Mouse (Mus musculus) kidney, adult 2 months (tissue): ENCODE results near the gene Pik3c2g. TPM values are rescaled to one million over a fixed set of nuclear protein-coding genes. Genes with fewer than 3 reads are reported as not detected.

Source experiments
- DNase-seq: peaks from one replicate; pipeline ENCODE4 v3.0.0; 2021
- H3K27ac ChIP-seq: fragments of 200-500 bp; 2 replicates; pipeline ENCODE4 v1.5.1; 2012; ENCODE audit warnings: low read depth, low read length, control low read depth, inconsistent platforms; ENCODE audit not compliant: insufficient read depth
- H3K27me3 ChIP-seq: fragments of 200-500 bp; replicated peaks from 2 replicates; pipeline ENCODE4 v1.6.1; 2012; ENCODE audit warnings: mild to moderate bottlenecking, moderate library complexity, low read length, inconsistent platforms; ENCODE audit not compliant: control insufficient read depth, insufficient read depth
- H3K36me3 ChIP-seq: fragments of 200-500 bp; 2 replicates; pipeline ENCODE4 v1.6.1; 2012; ENCODE audit warnings: mild to moderate bottlenecking, moderate library complexity, low read length, inconsistent platforms; ENCODE audit not compliant: control insufficient read depth, insufficient read depth
- H3K4me1 ChIP-seq: fragments of 200-500 bp; 2 replicates; pipeline ENCODE4 v1.6.1; 2011; ENCODE audit warnings: low read length; ENCODE audit not compliant: control insufficient read depth, insufficient read depth
- H3K4me3 ChIP-seq: fragments of 200-500 bp; 2 replicates; pipeline ENCODE4 v1.5.1; 2011; ENCODE audit warnings: mild to moderate bottlenecking, low read depth, low read length, control low read depth; ENCODE audit not compliant: insufficient read depth
- CTCF ChIP-seq: fragments of 200-500 bp; conservative IDR thresholded peaks from 2 replicates; pipeline ENCODE4 v1.5.1; 2011; ENCODE audit warnings: low read depth, mild to moderate bottlenecking, control low read depth, low read length, moderate library complexity, mixed read lengths; ENCODE audit not compliant: insufficient read depth, insufficient read length
- POLR2A ChIP-seq: fragments of 200-500 bp; IDR thresholded peaks from one replicate; pipeline ENCODE4 v1.6.1; 2011; ENCODE audit warnings: low read depth, low read length, control low read depth
- WGBS: fragments of 180-500 bp; shearing (Covaris S2); methylation state at CpG from one replicate; pipeline ENCODE4 v1.1.7; 2018; 5-methylcytosine and 5-hydroxymethylcytosine counted together
- polyA plus RNA-seq: library from polyadenylated mRNA; depleted of rRNA; stranded (reverse); fragments of >200 nt; gene quantifications from 2 replicates; pipeline ENCODE4 v1.2.3, GENCODE M21; 2012; rRNA removed

Gene Pik3c2g
- polyA plus RNA-seq, 1 experiment, result 11.8 TPM

DNA sequence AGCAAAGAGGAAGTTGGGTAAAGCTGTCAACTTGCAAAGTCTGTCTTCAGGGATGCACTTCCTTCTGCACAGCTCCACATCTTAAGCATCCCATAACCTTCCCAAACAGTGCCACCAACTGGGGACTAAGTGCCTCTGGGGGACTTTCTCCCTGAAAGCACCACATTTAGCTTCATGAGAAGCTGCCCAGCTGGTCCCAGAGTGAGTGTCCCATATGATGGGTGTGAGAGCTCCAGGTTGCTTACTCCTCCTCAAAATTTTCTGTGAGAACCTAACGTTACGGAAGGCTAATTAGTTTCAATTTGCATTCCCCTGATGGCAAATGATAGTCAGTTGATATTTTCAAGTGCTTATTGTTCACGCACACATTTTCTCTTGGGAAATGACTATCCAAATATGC lies 397.0 kb downstream of the Pik3c2g start:
- WGBS, result 88% methylated on average over 3 of the region's 3 CpGs
- TF ChIP-seq CTCF (no peak), POLR2A (no peak)
- no peak for DNase-seq
- Histone ChIP-seq H3K27ac (no peak overlapping the region), H3K4me3 (no peak overlapping the region), H3K36me3 (no peaks in the 10 kb centered on the region), H3K27me3 (no peaks in the 10 kb centered on the region), H3K4me1 (no peaks in the 10 kb centered on the region)

DNA sequence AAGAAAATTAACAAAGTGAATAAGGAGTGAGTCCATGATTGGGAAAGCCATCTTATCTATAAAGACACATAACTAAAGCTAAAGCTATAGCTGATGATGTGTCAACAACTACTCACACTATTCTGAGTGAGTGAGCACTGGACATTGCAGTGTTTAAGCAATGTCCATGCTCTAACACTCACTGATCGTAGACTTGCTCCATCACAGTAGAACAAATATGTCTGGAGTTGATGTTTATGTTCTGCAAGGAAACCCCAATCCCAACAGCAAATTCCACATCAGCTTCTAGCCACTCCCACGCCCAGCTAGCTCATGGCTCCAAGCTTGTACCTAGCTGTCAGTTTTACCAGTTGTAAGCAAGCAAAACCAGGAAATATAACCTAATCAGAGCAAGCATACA lies 399.5 kb downstream of the Pik3c2g start:
- DNase-seq, result no peak
- no peak overlapping the region for H3K27ac ChIP-seq
- TF ChIP-seq POLR2A (no peak), CTCF (no peak)
- no peaks in the 10 kb centered on the region for H3K4me1 ChIP-seq
- H3K27me3 ChIP-seq, result no peaks in the 10 kb centered on the region
- whole genome bisulfite sequencing, result 69% methylated on average over 2 of the region's 2 CpGs
- H3K4me3 ChIP-seq, result no peak overlapping the region
- no peaks in the 10 kb centered on the region for H3K36me3 ChIP-seq

DNA sequence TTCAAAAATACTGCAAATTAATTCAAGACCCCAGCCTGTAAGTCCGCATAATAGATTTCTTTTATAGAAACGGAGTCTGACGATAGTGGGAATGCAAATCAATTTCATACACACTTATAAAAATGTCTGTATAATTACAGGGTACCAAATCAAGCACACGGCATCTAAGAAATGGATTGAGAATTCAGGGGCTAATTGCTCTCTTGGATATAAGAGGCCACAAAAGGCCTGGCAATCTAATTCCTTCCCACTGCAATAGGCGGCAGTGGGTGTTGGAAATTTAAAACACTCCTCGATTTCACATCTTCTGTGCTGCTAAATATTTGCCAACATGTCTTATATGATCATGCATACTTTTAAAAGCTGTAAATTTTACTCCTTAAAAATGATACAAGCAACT lies 402.1 kb downstream of the Pik3c2g start:
- H3K4me1 ChIP-seq, result no peaks in the 10 kb centered on the region
- H3K36me3 ChIP-seq, result no peaks in the 10 kb centered on the region
- DNase-seq, result no peak
- WGBS, result 93% methylated on average over 6 of the region's 6 CpGs
- TF ChIP-seq POLR2A (no peak), CTCF (no peak)
- H3K27ac ChIP-seq, result no peak overlapping the region
- no peaks in the 10 kb centered on the region for H3K27me3 ChIP-seq
- no peak overlapping the region for H3K4me3 ChIP-seq

DNA sequence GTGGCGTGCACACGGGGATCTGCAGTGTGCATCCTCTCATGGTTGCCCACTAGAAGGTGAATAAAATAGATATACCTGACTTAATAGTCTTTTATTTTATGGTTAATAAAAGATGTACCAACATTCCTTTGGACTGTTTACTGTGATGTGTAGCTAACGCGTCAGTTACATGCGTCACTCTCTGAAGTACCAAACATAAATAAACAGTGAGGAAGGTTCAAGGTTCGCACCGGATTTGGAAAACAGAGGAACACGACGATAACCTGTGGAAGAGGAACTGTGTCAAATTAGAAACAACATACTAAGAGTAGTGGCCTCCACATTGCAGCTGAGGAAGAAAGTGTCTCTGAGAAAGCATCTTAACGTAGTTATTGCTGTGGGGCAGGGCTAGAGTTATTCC lies 402.6 kb downstream of the Pik3c2g start:
- Histone ChIP-seq H3K4me3 (no peak overlapping the region), H3K4me1 (no peaks in the 10 kb centered on the region), H3K36me3 (no peaks in the 10 kb centered on the region), H3K27me3 (no peaks in the 10 kb centered on the region), H3K27ac (no peak overlapping the region)
- no peak for DNase-seq
- TF ChIP-seq CTCF (no peak), POLR2A (no peak)
- 86% methylated on average over 10 of the region's 10 CpGs for WGBS

DNA sequence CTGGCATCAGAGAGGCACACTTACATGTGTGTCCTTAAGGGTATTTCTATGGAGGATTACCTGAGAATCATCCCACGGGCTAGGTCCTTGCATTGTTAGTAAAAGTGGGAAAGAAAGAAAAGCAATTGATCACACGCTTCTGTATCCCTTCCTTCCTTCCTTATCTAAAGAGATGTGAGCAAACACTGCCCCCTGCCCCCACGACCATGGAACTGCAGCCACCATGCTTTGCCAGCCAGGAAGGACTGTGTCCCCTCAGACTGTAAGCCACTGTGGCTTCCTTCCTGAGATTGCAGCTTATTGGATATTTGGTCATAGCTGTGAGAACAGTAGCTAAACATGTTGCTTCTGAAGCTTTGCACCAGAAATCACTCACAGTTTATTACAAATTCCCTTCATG lies 418.2 kb downstream of the Pik3c2g start:
- H3K4me1 ChIP-seq, result no peaks in the 10 kb centered on the region
- H3K27me3 ChIP-seq, result no peaks in the 10 kb centered on the region
- no peak for TF ChIP-seq POLR2A
- TF ChIP-seq CTCF, result 0 out of 2 replicates have a peak, but pooled peaks have one; percentile 14
- H3K27ac ChIP-seq, result no peak overlapping the region
- H3K4me3 ChIP-seq, result no peak overlapping the region
- DNase-seq, result no peak
- WGBS, result 82% methylated on average over 3 of the region's 3 CpGs
- H3K36me3 ChIP-seq, result no peaks in the 10 kb centered on the region

Other genes with a start within 250 kb of the Pik3c2g start
- 0.96 and 1.2 TPM in 2 replicates for gene Rergl, start 85.2 kb upstream of the Pik3c2g start, polyA plus RNA-seq